Mouse (Mus musculus): ENCODE measurements at regions not wholly inside any gene's neighbourhood (a gene's known extent, or its start where the extent isn't known, plus 50 kb on each side); places are given as distances from the start of the nearest gene placed in this dataset.

DNA sequence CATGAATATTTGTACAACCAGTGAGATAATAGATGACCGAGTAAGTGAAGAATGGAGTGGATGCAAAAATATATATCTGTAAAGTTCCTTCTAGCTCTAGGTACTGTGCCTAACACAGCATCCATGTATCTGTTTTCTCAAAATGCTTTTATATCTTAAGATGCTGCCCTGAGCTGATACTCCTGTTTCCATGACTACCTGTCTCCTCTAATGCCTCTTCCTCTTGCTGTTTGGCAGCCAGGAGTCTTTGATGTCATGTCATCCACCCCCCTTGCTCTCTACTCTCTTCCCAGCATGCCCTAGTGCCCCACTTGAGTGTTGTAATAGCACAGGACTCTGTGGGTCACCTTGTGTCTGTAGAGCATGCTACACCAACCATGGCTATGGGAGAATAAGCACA is 95.2 kb upstream of the Id4 start:
- no peak for DNase-seq (ENCODE audit: low read depth, low spot score)

DNA sequence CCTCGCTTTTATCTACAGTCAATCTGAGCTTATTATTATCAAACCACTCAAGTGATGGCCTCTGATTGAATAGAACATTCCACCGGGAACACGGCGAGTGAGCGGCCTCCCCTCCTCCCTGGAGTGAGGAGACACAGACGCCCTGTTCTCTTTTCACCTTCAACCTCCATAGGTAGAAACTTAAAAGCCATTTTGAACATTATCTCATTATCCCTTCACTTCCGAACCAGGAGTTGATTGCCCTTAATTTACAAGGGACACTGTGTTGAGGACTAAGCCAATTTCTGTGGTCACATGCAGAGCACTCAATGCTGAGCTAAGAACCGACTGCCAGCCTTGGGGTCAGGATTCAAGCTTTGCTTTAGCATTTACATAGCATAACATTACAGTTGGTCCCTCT is 93.1 kb upstream of the Id4 start:
- DNase-seq (ENCODE audit: low read depth, low spot score): no peak

DNA sequence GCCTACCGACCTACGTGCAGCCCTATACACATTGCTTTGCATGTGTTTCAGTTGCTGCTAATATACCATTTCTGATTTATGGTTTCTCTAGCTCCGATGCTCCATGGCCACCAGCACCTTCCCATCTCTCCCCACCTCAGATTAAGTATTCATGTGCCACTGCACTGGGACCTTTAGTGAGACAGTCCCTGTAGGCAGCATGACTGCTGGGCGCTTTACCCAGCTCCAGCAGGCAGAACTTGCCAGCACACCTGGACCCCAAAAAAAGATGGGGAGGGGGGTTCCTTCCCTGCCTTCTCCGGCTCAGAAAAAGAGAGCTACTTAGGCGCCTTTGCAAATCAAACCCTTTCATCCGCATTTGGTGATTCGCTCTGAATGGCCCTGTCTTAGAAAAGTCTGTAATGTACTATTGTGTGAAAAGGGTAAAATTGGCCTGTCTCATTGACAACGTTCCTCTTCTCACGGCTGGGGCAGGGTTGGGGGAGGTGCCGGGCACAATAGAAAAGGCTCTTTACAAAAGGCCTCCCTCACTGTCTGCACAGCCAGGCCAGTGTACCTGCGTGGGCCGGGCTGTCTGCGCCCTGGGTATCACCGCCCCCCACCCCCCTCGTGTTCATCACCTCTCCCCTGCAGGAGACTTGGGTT is 89.6 kb upstream of the Id4 start:
- DNase-seq (ENCODE audit: low read depth, low spot score): no peak

DNA sequence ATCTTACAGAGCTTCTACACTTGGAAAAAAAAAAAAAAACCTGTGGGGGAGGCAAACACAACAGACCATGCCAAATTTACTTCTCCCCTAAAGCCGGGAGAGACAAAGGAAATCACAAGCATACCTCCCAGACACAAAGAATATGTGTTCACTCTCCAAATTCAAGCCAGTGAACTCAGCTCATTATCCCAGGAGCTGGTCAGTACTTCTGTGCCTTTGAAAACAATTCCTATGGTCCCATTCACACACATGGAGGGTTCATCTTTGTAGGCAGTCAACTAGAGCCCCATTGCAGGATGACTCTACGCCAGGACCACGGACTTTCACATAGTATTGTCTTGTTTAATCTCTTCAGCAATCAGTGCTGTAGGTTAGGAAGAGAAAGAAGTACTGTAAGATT is 89.0 kb upstream of the Id4 start:
- no peak for DNase-seq (ENCODE audit: low read depth, low spot score)

DNA sequence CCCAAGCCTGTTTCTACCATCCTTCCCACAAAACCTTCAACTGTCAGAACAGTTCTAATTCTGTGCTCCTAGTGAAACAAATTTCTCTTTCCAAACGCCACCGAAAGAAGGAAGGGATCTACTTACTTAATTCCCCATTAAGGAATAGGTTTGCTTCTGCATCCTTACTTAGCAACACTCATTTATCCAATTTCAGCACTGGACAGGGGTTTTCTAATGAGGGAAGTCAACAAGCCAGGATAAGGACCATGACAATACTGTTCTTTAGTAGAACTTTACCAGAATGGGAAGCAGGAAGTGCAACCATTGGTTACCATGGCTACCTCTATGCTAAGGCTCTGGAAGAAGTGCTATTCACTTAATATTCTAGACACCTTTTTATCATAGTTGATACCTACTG is 68.6 kb upstream of the Id4 start:
- no peak for DNase-seq (ENCODE audit: low read depth, low spot score)

DNA sequence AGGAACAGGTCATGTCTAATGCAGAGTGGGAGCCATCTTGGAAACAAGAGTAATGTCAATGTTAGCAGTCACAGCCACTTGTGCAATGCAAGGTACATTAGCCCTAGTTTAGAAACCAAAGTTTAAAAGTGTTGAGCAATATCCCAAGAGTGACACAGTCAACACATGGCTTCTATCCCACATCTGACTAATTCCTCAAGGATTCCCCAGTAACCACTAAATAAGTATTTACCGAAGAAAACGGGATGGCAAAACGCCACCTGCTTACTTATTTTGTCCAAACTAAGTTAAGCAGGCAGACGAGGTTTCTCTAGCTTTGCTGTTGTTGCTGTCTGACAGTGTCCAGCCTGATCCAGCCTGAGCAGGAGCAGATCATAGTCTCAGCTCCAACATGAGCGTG is 67.1 kb upstream of the Id4 start:
- DNase-seq (ENCODE audit: low read depth, low spot score): peak; percentile 62

DNA sequence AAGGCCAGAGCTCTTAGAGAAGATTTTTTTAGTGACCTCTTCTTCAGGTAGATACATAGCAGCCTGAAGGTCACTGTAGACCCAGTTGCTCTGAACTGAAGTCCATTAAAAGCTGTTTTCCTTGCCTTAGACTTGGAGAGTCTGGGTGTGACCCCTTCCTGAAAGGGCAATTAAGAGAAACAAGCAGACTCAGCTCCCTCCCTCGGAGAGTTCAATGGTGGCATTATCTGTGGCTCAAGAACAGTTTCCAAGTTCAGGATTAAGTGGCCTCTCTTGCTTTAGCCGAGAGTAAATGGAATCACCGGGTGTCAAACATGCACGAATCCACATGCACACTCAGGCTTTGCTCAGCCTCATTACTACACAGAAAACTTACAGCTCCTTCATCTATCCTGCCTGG is 53.2 kb upstream of the Id4 start:
- DNase-seq (ENCODE audit: low read depth, low spot score): no peak

Data from skeletal muscle tissue, adult 2 months (tissue).